Mouse (Mus musculus) urinary bladder, adult 18-20 months (tissue): ENCODE results near the gene Gm2163.
"Not testable (repeated sequence)": the region's sequence is repeated elsewhere in the genome, so short reads cannot be mapped to it uniquely, and the experiment has no call there.

Experiments used
- DNase-seq, 2 experiments: peaks; one replicate each; pipeline ENCODE4 v3.0.0; 2022; ENCODE audit warnings: low spot score in 2 of 2, mixed read lengths in 2 of 2

Gm2163 gene

DNA sequence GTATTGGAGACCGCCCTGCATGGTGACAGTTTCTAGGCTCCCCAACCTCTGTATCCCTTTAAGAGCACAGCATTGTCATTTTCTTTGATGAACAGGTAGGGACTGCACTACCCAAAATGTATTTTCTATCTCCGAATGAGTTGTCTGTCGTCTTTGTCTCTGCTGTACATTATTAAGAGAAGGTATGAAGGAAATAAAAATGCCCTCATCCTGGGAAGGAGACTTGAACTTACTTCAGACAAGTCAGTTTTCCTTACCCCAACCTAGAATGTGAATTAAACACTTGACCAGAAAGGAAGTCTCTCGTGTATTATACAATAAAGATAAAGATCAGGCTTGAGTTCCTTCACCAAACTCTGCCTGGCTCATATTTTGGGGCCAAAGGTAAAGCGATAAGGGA, at the start of gene Gm2163:
Gm2163 (plus strand) TSS at position 301 of the 400 bp plus-strand sequence.
- DNase-seq = not testable (repeated sequence)

DNA sequence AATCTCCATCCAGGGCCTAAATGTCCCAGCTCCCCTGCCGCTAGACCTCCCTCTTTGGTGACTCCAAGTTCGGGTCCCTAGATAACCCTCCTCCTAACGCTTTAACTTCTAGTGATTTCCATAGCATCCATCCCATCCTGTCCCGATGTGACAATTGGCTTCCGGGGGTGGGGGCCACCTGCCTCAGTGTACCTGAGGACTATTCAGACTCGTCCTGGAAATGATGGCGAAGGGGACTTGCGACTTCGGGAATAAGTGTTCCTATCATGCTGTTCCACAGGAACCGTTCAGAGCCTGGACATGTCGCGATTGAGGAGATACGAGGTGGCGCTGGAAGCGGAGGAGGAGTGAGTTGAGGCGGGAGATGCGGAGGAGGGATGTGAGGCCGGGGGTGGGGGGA, 27.5 kb upstream of the Gm2163 start, which contains the start of gene Gm21586:
Gm21586 (plus strand) TSS at position 301 of the 400 bp plus-strand sequence.
- DNase-seq = not testable (repeated sequence)

DNA sequence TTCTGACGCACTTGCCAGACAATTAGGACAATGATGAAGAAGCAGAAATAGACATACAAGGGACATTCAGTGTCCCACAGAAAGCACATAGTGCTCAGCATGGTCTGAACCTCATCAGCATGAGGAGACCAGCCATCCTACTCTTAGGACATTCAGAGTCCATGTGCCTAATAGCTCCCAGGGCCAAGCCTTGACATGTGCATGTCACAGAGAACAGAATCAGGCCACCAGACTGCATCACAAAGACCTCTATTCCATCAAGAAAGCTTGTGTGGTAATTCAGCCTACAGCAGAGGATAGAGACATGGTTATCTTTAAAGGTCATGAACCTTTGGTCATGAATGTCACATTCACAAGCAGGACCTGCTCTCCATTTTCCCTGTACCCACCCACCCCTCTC, 61.5 kb downstream of the Gm2163 start, which contains the start of gene Fam205a2:
Fam205a2 (minus strand) TSS at position 101 of the 400 bp plus-strand sequence.
- not testable (repeated sequence) for DNase-seq

DNA sequence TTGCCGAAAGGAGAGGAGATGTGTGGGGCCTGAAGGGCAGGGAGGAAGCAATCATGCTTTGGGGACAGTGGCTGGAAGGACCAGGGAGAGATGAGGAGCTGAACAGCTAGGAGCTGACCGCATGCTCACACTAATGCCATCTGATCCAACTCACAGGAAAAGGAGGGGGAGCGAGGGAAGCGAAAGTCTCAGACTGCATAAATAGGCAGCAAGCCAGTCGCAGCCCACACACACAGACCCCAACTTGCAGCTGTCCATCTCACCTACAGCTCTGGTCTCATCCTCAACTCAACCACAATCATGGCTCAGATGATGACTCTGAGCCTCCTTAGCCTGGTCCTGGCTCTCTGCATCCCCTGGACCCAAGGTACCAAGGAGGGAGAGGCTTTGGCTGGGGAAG, 145.3 kb downstream of the Gm2163 start, which contains the start of gene Gm10591:
Gm10591 (plus strand) TSS at position 301 of the 400 bp plus-strand sequence.
- DNase-seq = not testable (repeated sequence)

DNA sequence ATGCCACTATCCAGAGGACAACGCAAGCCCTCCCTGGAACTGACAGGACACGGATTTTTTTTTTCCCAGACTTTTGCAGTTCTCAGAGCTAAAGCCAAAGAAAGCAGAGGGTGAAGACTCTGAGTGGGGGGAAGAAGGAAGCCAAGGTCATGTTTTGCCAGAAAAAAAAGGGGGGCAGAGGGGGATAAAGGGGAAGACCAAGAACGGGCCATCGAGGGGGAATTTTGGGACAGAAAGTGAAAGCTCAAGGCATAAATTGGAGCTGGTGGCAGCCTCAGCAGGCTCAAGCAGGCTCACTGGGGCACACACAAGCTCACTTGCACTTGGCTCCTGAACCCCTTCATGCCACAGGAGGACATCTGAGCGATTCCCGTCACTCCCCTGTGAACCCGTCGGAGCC, 162.9 kb downstream of the Gm2163 start, which contains the start of gene Gm2564:
Gm2564 (plus strand) TSS at position 301 of the 400 bp plus-strand sequence.
- not testable (repeated sequence) for DNase-seq
